Mouse (Mus musculus): ENCODE measurements around the gene Hadh.

Hadh gene

GRCm38 (mm10) chr3:131271157-131271556 lies 744 bp downstream of the Hadh start:
- DNase-seq (ENCODE audit: low read depth, low spot score): peak; percentile 84

- DNase-seq (ENCODE audit: low read depth, low spot score): no peak
Measured at GRCm38 (mm10) chr3:131270381-131270780, 1.5 kb downstream of the Hadh start.

GRCm38 (mm10) chr3:131266366-131267050 lies 5.4 kb downstream of the Hadh start:
- no peak for DNase-seq (ENCODE audit: low read depth, low spot score)

GRCm38 (mm10) chr3:131265516-131265915 lies 6.4 kb downstream of the Hadh start:
- DNase-seq (ENCODE audit: low read depth, low spot score): no peak

- no peak for DNase-seq (ENCODE audit: low read depth, low spot score)
Measured at GRCm38 (mm10) chr3:131263766-131264486, 8.0 kb downstream of the Hadh start.

- DNase-seq (ENCODE audit: low read depth, low spot score): no peak
Measured at GRCm38 (mm10) chr3:131260418-131260817, 11.5 kb downstream of the Hadh start.

GRCm38 (mm10) chr3:131259392-131259965 lies 12.4 kb downstream of the Hadh start:
- no peak for DNase-seq (ENCODE audit: low read depth, low spot score)

GRCm38 (mm10) chr3:131258921-131259320 lies 13.0 kb downstream of the Hadh start:
- DNase-seq (ENCODE audit: low read depth, low spot score): no peak

- peak; percentile 16 for DNase-seq (ENCODE audit: low read depth, low spot score)
Measured at GRCm38 (mm10) chr3:131255399-131255981, 16.4 kb downstream of the Hadh start.

GRCm38 (mm10) chr3:131254991-131255390 lies 16.9 kb downstream of the Hadh start:
- no peak for DNase-seq (ENCODE audit: low read depth, low spot score)

GRCm38 (mm10) chr3:131251601-131252000 lies 20.3 kb downstream of the Hadh start:
- no peak for DNase-seq (ENCODE audit: low read depth, low spot score)

GRCm38 (mm10) chr3:131250978-131251377 lies 20.9 kb downstream of the Hadh start:
- no peak for DNase-seq (ENCODE audit: low read depth, low spot score)

GRCm38 (mm10) chr3:131250283-131250682 lies 21.6 kb downstream of the Hadh start:
- peak; percentile 19 for DNase-seq (ENCODE audit: low read depth, low spot score)

- no peak for DNase-seq (ENCODE audit: low read depth, low spot score)
Measured at GRCm38 (mm10) chr3:131248444-131248843, 23.5 kb downstream of the Hadh start.

- DNase-seq (ENCODE audit: low read depth, low spot score): no peak
Measured at GRCm38 (mm10) chr3:131247851-131248250, 24.1 kb downstream of the Hadh start.

GRCm38 (mm10) chr3:131247447-131247846 lies 24.5 kb downstream of the Hadh start:
- no peak for DNase-seq (ENCODE audit: low read depth, low spot score)

GRCm38 (mm10) chr3:131246579-131247046 lies 25.3 kb downstream of the Hadh start:
- no peak for DNase-seq (ENCODE audit: low read depth, low spot score)

- DNase-seq (ENCODE audit: low read depth, low spot score): peak; percentile 87
Measured at GRCm38 (mm10) chr3:131245766-131246578, 25.9 kb downstream of the Hadh start.

- peak; percentile 88 for DNase-seq (ENCODE audit: low read depth, low spot score)
Measured at GRCm38 (mm10) chr3:131237785-131238633, 33.9 kb downstream of the Hadh start.

GRCm38 (mm10) chr3:131237061-131237460 lies 34.8 kb downstream of the Hadh start:
- DNase-seq (ENCODE audit: low read depth, low spot score): no peak
